Mouse (Mus musculus): ENCODE data around the gene Pet100.

Pet100 gene

GRCm38 (mm10) chr8:3625445-3625844, 4.1 kb downstream of the Pet100 start, which contains the start of gene Pcp2:
TSS of gene Pcp2 (minus strand) at chr8:3625545.
- no peak for DNase-seq (ENCODE audit: extremely low spot score, low read depth, low spot score)

- no peak for DNase-seq (ENCODE audit: extremely low spot score, low read depth, low spot score)
These were observed 5.6 kb downstream of the Pet100 start for GRCm38 (mm10) chr8:3626971-3627370.

- no peak for DNase-seq (ENCODE audit: extremely low spot score, low read depth, low spot score)
These were observed 6.7 kb downstream of the Pet100 start for GRCm38 (mm10) chr8:3628014-3628413.

- no peak for DNase-seq (ENCODE audit: extremely low spot score, low read depth, low spot score)
These were observed 9.5 kb downstream of the Pet100 start, which contains the start of gene Stxbp2 for GRCm38 (mm10) chr8:3630647-3631477. TSS of gene Stxbp2 (plus strand) at chr8:3630955.

- DNase-seq (ENCODE audit: extremely low spot score, low read depth, low spot score), result no peak
These were observed 10.1 kb downstream of the Pet100 start for GRCm38 (mm10) chr8:3631478-3631875.

GRCm38 (mm10) chr8:3645804-3646203, 24.5 kb downstream of the Pet100 start:
- no peak for DNase-seq (ENCODE audit: extremely low spot score, low read depth, low spot score)

GRCm38 (mm10) chr8:3646824-3647531, 25.6 kb downstream of the Pet100 start:
- no peak for DNase-seq (ENCODE audit: extremely low spot score, low read depth, low spot score)

- DNase-seq (ENCODE audit: extremely low spot score, low read depth, low spot score), result no peak
These were observed 26.2 kb downstream of the Pet100 start for GRCm38 (mm10) chr8:3647561-3647960.

- DNase-seq (ENCODE audit: extremely low spot score, low read depth, low spot score), result no peak
These were observed 26.9 kb downstream of the Pet100 start for GRCm38 (mm10) chr8:3648268-3648667.

- no peak for DNase-seq (ENCODE audit: extremely low spot score, low read depth, low spot score)
These were observed 27.6 kb downstream of the Pet100 start for GRCm38 (mm10) chr8:3648990-3649389.

GRCm38 (mm10) chr8:3652845-3653244, 31.5 kb downstream of the Pet100 start:
- no peak for DNase-seq (ENCODE audit: extremely low spot score, low read depth, low spot score)

- no peak for DNase-seq (ENCODE audit: extremely low spot score, low read depth, low spot score)
These were observed 33.6 kb downstream of the Pet100 start for GRCm38 (mm10) chr8:3654726-3655508.

GRCm38 (mm10) chr8:3655526-3655925, 34.2 kb downstream of the Pet100 start, which contains the start of gene Retn:
TSS of gene Retn (plus strand) at chr8:3655770.
- DNase-seq (ENCODE audit: extremely low spot score, low read depth, low spot score), result no peak

- DNase-seq (ENCODE audit: extremely low spot score, low read depth, low spot score), result no peak
These were observed 35.5 kb downstream of the Pet100 start for GRCm38 (mm10) chr8:3656725-3657381.

- no peak for DNase-seq (ENCODE audit: extremely low spot score, low read depth, low spot score)
These were observed 39.5 kb downstream of the Pet100 start for GRCm38 (mm10) chr8:3660889-3661288.

GRCm38 (mm10) chr8:3664405-3664804, 43.1 kb downstream of the Pet100 start:
- no peak for DNase-seq (ENCODE audit: extremely low spot score, low read depth, low spot score)

GRCm38 (mm10) chr8:3665507-3665906, 44.2 kb downstream of the Pet100 start, which contains the start of gene Mcemp1:
TSS of gene Mcemp1 (plus strand) at chr8:3665754.
- no peak for DNase-seq (ENCODE audit: extremely low spot score, low read depth, low spot score)

- no peak for DNase-seq (ENCODE audit: extremely low spot score, low read depth, low spot score)
These were observed 49.0 kb downstream of the Pet100 start for GRCm38 (mm10) chr8:3670388-3670787.

GRCm38 (mm10) chr8:3671980-3672491, 50.7 kb downstream of the Pet100 start, which contains the start of gene Fcor:
TSS of gene Fcor (minus strand) at chr8:3672362.
- peak; percentile 60 for DNase-seq (ENCODE audit: extremely low spot score, low read depth, low spot score)

GRCm38 (mm10) chr8:3674671-3675070, 53.3 kb downstream of the Pet100 start:
- no peak for DNase-seq (ENCODE audit: extremely low spot score, low read depth, low spot score)

All from hindlimb bud, embryonic 11.5 days (tissue).